Mouse (Mus musculus) left cerebral cortex, postnatal 4 days (tissue): ENCODE data around the gene Pcsk7. TPM values are rescaled to one million over a fixed set of nuclear protein-coding genes. Genes with fewer than 3 reads are reported as not detected.

Source experiments
- DNase-seq: peaks from one replicate; pipeline ENCODE4 v3.0.0-alpha.2; 2022
- intact Hi-C: fragments of 180-260 bp; cut with DNase I; formaldehyde crosslinking; loops from one replicate; pipeline ENCODE4 v1.15.1; 2025
- total RNA-seq, 2 experiments: library from RNA; stranded (reverse); gene quantifications; 2 replicates each; pipeline ENCODE4 v1.2.3; 2021

Pcsk7 gene
- total RNA-seq, 2 experiments from 2014 or later, result 31.0 to 32.1 TPM

GRCm38 (mm10) chr9:45938088-45938487, 31.8 kb downstream of the Pcsk7 start:
- peak; percentile 38 for DNase-seq
- intact Hi-C loops, result no loop called here

- DNase-seq, result no peak
- intact Hi-C loops, result no loop called here
Observed at GRCm38 (mm10) chr9:45938952-45939637, 32.8 kb downstream of the Pcsk7 start.

GRCm38 (mm10) chr9:45939794-45940193, 33.5 kb downstream of the Pcsk7 start:
- no peak for DNase-seq
- intact Hi-C loops, result no loop called here

GRCm38 (mm10) chr9:45941329-45941888, 35.1 kb downstream of the Pcsk7 start:
- intact Hi-C loops, result no loop called here
- DNase-seq, result peak; percentile 34

- intact Hi-C loops, result no loop called here
- DNase-seq, result no peak
Observed at GRCm38 (mm10) chr9:45942464-45942863, 36.2 kb downstream of the Pcsk7 start.

GRCm38 (mm10) chr9:45942916-45943315, 36.6 kb downstream of the Pcsk7 start:
- DNase-seq, result no peak
- intact Hi-C loops, result no loop called here

GRCm38 (mm10) chr9:45943628-45944505, 37.6 kb downstream of the Pcsk7 start:
- intact Hi-C loops, result no loop called here
- DNase-seq, result no peak

GRCm38 (mm10) chr9:45944506-45945400, 38.5 kb downstream of the Pcsk7 start:
- no peak for DNase-seq
- intact Hi-C loops, result no loop called here

- DNase-seq, result no peak
- intact Hi-C loops, result no loop called here
Observed at GRCm38 (mm10) chr9:45945721-45946120, 39.4 kb downstream of the Pcsk7 start.

- no peak for DNase-seq
Observed at GRCm38 (mm10) chr9:45946182-45946871, 40.0 kb downstream of the Pcsk7 start.

GRCm38 (mm10) chr9:45946872-45947183, 40.5 kb downstream of the Pcsk7 start:
- no peak for DNase-seq
- intact Hi-C loops, result no loop called here

More at GRCm38 (mm10) chr9:45946182-45946871, 40.0 kb downstream of the Pcsk7 start:
- intact Hi-C loops, result no loop called here

GRCm38 (mm10) chr9:45952057-45952456, 45.8 kb downstream of the Pcsk7 start:
- DNase-seq, result no peak
- intact Hi-C loops, result no loop called here

GRCm38 (mm10) chr9:45952890-45953289, 46.6 kb downstream of the Pcsk7 start:
- intact Hi-C loops, result no loop called here
- DNase-seq, result no peak

GRCm38 (mm10) chr9:45953511-45954293, 47.4 kb downstream of the Pcsk7 start:
- DNase-seq, result no peak
- intact Hi-C loops, result no loop called here

GRCm38 (mm10) chr9:45954294-45955106, 48.2 kb downstream of the Pcsk7 start:
- DNase-seq, result peak; percentile 40
- intact Hi-C loops, result no loop called here

- peak; percentile 83 for DNase-seq
Observed at GRCm38 (mm10) chr9:45955107-45955963, 49.0 kb downstream of the Pcsk7 start, which contains the start of gene Sidt2. Gene Sidt2, minus strand, starts transcription at chr9:45955258.

GRCm38 (mm10) chr9:45958023-45958670, 51.9 kb downstream of the Pcsk7 start:
- intact Hi-C loops, result no loop called here
- no peak for DNase-seq

More at GRCm38 (mm10) chr9:45955107-45955963, 49.0 kb downstream of the Pcsk7 start, which contains the start of gene Sidt2:
- intact Hi-C loops, result no loop called here
